Mouse (Mus musculus): ENCODE measurements around the gene Clpb. TPM values are rescaled to one million over a fixed set of nuclear protein-coding genes. Genes with fewer than 3 reads are reported as not detected.

Gene Clpb
- polyA plus RNA-seq, 2 experiments from 2014 or later = 8.8 to 13.3 TPM

DNA sequence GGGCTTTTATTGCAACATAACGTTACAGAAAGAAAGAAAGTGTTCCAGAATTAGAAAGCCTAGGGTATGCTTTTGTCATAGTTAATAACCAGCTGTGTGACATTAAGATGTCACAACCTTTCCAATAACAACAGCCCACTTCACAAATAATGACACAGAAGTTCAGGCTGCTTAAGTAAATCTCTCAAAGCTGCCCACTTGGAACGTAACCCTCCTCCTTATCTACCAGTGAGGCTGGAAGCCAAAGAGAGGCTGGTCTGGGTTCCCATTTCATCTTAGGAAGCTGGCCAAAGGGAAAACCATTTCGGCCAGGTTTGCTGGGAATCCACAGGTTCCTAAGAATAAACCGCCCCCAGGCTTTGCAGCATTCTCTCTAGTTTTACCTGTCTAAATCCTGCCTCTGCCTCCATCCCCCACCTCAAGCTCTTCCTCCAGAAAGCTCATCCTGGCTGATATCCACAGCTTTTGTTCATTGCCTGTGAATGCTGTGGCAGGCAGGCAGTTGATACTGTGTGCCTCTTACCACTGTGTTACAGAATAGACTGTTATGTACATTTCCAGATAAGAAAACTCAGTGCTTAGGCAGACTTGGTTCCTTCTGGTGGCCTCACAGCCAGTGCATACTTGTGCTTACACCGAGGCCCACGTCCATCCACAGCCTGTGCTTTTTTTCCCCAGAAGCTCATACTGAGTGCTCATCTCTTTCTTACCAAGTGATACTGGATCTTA lies 12.8 kb downstream of the Clpb start:
- ATAC-seq = no peak

DNA sequence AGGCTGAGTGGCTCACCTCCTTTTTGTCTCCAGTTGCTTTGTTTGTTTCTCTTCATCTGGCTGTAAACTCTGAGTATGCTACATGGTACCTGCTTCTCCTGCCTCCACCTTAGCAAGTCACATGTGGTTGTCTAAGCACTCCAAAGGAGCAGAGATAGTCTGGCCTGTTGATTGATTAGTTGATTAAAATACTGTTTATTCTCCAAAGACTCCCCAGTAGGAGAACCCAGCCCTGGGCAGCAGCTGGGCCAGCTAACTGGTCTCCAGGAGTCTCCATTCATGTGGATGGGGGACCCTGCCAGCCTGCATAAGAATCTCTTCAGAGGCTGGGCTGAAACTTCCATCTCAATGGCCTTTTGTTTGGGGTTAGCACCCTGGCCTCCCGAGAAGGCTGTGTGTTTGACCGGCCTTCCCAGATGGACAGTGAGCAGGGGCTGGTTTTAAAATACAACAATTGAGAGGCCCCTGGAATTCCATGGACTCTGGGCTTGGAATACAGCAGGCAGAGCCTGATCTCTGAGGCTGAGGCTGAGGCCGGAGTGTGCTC lies 13.4 kb downstream of the Clpb start:
- no peak for ATAC-seq

DNA sequence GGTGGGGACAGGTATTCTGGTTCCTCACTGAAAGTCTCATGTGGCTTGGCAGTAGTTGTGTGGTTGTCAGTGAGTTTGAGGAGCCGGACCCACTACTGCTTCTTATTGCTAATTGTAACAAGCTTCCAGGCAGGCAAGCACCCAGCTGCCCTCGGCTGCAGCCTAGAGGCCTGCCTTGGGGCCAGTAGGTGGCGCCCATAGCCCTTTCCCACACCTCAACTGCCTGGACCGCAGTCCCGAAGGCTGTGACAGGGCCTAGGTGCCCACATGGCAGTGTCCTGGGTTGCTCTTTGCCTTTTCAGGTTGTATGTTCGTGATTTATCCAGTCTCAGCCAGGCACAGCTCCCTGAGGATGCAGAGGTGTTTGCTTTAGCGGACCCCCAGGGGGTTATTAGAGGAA lies 16.2 kb downstream of the Clpb start:
- no peak for ATAC-seq

DNA sequence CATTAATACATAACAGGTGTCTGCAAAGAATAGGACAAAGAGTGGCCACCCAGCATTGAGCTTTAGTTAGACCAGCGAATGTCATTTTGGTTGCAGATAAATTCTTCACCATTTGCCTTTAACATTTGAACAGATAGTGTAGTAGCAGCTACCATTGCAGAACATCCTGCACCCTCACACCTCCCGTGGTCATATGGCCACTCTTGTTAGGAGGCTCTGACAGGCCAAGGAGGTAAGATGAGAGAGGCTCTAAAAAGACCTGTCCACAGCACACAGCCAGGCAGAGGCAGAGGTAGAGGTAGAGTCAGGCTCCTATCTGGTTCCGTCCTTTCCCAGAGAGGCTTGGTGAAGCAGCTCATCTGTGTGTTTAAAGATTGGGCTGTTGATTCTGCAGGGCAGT lies 17.5 kb downstream of the Clpb start:
- no peak for ATAC-seq

DNA sequence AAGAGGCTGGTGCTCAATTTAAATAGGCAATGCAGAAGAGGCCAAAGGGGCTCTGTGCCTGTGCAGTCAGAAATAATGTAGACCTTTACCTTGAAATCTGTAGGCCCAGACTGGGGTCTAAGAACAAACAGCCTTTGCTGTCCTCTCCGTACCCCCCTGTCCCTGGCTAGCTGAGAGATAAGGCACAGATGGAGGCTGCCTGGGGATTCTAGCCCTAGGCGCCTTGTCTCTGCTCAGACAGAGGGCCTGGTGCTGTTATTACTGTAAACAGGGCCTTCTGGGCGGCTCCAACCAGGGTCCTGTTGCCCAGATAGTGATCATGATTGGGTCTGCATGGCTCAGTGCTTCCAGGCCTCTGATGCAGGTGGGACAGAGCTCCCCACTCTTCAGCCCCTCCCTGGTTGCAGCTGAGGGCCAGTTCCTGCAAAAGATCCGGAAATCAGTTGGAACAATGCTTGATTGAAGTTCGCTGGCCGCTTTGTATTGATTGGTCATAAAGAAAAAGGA lies 18.2 kb downstream of the Clpb start:
- no peak for ATAC-seq

DNA sequence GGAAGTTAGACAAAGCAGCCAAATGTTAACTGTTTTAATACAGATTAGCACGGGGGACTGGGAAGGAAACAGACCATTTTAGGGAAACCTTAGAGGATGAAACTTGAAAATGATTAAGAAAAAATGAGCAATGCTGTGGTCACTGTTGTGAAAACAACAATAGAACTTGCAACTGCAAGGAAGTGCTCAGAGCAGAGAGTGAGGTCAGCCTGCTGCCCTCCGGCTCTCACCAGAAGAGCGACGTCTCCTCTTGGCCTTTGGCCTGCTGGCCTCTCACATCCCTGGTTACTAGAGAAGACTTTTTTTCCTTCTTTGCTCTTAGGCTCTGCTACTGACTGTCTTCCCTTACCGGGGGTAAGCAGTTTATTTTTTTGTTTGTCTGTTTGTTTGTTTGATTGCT lies 19.5 kb downstream of the Clpb start:
- no peak for ATAC-seq

DNA sequence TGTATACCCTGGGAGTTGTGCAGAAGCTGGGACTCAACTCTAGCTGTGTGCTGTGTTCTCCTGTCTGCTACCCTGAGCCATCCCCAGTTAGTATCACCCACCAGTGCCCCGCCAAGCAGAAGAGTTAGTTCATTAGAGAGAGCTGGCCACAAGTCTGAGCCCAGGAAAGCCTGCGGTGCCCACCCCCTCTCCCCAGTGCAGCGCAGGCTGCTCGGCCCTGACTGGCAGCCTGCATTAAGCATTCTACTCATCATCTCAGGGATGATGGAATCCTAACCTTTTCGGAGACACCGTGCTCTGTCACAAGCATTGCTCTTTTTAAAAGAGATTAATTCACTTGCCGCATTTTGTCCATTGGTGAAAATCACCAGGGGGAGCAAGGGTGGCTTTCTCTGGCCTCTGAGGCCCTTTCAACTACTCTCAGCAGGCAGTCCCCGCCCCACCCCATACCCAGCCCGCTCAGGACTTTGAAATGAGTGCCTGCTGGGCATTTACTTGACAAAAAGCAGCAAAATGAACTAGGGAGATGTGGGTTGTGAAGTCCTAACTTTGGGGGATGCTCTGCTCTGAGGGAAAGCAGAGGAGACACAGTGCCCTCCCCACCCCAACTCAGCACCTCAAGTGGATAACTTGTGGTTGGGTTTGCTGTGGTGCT lies 20.7 kb downstream of the Clpb start:
- no peak for ATAC-seq

DNA sequence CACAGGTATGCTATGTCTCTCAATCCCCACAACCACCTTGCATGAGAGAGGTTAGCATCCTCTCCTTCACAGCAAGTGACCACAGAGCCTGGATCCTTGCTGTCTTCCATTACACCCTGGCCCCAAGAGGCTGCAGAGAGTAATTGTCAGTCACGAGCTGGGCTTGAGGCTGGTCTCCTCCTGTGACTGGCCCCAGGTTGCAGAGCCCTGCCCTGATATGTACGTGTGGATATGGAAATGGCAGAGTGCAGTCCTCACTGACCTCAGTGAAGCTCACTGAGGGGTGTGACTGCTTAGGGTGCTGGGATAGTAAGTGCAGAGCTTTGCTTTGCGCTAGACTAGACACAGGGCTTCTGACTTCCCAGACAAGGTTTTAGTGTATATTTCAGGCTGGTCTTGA lies 21.2 kb downstream of the Clpb start:
- no peak for ATAC-seq

DNA sequence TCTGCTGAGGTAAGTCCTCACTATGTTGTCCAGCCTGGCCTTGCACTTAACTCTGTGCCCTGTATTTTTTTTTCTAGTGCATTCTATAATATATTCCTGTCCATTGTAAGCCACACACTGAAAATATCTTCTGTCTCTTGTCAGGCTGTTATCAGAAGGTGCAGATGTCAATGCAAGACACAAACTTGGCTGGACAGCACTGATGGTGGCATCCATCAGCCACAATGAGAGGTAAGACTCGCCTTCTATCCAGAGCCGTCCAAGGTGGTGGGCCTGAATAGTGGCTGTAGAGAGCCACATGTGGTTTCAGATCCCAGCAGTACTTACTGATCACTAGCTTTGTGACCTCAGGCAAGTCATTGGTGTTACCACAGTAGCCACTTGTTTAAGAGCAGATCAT lies 23.7 kb downstream of the Clpb start:
- ATAC-seq = no peak

DNA sequence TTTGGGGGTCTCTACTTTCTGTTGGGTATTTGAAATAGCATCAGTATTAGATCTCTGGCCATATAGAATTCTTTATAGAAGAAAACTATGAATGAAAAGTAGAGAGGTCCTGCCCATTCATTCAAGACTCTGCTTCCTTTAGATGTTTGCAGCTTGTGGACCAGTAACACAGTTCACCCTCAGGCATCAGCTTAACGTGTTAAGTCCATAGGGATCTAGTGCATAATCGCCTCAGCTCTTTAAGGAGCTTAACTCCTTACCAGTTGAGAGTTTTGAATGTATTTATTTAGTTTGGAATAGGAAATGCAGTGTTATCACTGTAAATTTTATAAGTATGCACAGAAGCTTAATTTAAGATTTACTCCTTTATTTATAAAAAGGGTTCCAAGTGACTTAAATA lies 27.0 kb downstream of the Clpb start:
- ATAC-seq = no peak

DNA sequence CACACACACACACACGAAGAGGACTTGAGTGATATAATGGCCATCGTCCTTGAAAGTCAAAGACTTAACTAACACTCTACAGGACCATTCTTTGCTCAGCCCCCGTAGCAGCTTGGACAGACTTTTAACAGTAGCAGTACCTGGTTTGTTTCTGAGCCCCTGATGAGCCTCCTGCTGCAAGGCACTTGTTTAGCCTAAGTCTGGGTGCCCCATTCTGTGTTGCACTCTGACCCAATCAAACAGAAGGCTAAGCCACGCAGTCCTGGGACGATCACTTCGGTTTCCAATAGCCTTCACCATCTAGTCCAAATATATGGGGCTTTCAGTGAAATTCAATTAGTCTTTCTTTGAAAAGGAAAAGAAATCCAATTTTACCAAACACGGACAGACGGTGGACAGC lies 28.4 kb downstream of the Clpb start:
- ATAC-seq = no peak

DNA sequence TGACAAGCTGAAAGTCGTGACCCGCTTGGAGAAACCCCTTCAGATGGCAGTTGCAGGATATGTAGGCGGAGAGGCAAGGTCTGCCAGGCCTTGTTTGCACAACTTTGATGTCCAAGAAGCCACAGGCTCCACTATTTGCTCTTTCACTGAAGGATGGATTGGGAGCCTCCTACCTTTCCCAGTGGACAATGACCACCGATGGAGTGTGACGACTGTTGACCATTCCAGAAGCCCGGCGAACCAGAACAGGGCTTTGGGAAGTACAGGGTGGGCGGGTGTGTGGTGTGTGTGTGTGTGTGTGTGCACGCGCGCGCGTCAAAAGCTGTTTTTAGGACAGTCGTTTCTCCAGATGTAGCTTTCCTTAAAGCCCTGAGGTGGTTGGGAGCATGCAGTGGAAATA lies 29.0 kb downstream of the Clpb start:
- no peak for ATAC-seq

DNA sequence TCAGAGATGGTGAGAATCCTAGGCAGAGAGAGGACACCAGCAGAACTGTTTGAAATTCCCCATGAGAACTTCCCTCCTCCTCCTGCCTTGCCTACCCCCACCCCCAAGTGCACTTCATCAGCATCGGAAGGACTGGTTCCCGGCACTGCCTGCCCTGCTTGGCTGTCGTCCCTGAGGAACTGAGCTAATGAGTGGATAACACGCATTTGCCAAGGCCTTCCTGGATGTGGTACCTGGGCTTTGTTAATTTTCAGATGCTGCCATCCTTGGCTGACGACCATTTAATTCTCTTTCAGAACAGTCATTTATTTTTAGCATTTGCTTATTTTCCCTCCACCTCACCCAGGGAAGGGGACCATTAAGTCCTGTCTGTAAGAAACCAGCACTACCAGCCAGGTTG lies 32.0 kb downstream of the Clpb start:
- ATAC-seq = no peak

DNA sequence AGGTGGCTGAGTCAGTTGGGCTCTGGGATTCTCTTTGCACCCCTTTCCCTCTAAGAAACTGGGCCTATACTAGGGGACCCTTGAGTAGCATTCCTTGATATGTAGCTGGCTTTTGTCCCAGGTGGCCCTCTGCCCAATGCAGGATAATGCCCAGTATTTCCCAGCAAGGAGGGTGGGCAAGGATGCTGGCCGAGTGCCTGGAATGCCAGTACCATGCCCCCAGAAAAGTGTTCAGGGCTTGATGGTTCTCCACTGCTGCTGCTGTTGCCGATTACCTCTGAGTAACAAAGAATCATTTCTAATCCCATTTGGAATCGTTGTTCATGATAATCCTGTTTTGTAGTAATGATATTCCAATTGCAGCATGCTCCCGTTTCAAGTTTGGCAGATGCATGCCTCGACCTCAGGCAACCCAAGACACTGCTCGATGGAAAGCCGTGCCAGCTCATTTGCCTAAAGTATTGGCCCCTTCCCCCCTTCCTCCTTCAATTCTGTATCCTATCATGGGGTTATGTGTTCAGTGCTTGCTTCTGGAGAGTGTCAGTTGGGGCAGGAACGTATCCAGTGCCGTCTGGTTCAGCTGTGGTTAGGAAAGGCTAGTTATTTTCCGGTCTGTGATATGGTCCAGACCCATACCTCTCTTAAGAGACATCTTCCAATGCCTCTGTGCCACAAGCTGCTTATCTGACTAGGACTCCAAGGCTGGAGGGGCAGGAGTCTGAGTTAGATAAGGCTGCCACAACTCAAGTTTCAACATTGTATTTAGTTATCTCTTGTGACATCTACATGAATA lies 33.7 kb downstream of the Clpb start:
- no peak for ATAC-seq

DNA sequence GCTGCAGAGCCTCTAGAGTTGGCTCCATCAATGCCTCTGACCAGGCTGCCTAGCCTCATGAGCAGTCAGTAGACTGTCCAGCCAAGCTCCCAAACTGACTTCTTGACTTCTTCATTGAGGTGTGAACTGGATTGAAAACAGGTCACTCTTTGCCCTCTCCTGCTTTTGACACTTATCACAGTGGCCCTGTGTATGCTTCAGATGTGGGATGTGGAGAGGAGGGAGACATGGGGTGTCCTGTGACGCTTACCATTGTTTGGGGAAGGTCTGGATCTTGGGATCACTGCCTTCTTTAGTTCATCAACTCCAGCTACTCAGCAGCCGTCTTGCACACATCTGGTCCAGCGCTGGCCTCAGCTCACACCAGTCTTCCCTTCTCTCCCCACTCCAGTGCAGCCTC lies 36.9 kb downstream of the Clpb start:
- ATAC-seq = no peak

DNA sequence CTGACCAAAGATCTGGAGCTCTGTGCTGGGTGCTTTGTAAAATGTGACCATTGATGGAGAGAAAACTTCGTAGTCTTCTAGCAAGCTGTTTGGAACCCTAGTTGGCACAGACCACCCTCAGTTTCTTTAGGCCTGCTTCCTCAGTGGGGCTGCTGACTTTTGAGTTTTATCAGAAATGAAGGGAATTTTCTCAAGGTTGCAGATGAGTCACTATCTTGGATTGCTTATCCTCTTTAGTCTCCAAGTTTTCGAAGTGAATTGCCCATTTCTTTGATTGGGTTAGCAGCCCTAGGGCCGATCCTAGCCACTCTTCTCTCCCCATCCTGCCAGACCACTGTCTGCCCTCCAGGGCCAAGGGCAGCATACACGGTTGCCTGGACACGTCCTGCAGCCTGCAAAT lies 39.3 kb downstream of the Clpb start:
- ATAC-seq = no peak

DNA sequence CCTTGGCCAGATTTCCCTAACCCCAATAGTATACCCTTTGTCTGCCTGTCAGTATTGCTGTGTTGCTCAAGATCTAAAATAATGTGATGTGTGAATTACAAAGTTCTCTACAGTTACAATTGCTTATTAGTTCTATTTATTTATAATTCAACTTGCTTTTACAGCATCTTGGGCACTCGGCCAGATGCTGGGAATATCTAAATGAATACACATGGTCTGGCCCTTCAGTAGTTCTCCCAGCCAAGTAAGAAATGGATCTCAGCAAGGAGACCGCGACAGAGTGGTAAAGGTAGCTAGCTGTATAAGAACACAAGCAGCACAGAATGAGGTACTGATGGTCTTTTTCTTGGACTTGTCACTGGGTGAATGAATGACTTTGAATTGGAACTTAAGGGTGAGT lies 46.2 kb downstream of the Clpb start:
- no peak for ATAC-seq

DNA sequence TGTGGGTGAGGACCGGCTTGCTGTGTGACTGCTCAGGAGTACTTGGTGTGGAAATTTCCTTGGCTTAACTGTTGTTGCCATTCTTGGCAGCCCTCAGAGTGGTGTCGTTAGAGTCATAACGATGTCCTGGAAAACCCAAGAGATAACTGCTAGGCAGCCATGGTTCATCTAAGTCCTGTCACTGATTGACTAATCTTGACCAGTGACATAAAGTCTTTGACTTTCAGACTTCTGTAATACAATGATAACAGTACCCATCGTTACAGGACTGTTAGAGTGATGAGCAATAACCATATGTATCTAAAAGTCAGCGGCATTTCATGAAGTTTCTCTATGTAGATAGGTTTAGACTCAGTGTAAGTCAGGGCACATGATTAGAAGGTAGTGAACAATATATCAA lies 46.8 kb downstream of the Clpb start:
- ATAC-seq = no peak

DNA sequence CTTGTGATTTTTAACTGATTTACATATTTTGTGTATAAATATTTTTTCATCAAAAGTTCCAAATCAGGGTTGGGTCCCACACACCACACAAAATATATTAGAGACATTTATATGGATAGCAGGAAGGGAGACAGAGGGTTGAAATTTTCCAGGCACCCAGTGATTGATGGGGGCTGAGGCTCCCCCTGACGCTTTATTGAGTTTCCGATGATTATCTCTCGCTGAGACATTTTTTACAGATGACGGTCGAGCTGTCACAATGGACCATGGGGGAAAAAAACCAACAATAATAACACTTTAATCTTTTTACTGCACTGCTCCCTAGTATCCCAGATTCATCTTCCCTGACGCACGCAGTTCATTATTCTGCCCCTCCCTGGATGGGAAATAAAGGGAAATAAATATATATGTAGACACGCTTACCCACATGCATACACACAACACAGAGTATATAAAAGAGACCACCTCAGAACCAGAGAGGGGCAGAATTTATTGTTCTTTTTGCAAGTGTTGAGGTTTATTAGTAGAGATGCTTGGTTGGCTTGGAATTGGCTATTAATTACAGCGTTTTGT lies 50.5 kb downstream of the Clpb start:
- no peak for ATAC-seq

DNA sequence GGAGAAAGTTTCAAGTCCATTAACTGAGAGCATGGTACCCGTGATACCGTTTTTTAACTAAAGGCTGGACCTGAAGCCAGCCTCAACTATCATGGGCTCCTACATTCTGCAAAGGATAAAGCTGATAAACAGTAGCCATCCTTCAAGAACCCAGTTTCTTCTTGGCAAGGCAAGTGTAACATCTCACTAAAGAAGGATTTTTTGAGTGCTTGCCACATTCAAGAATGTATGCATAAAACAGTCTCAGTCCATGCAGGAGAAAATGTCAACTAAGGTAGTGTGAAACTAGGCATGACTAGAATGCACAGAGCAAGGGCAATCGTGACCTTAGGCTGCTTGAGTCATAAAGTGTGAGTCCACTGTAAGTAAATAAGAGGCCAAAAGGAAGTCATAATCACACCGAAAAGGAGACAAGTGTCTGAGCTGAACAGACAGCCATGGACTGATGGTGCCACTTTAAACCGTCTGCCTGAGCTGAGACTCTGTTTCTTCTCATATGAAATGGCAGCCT lies 51.7 kb downstream of the Clpb start:
- ATAC-seq = no peak

DNA sequence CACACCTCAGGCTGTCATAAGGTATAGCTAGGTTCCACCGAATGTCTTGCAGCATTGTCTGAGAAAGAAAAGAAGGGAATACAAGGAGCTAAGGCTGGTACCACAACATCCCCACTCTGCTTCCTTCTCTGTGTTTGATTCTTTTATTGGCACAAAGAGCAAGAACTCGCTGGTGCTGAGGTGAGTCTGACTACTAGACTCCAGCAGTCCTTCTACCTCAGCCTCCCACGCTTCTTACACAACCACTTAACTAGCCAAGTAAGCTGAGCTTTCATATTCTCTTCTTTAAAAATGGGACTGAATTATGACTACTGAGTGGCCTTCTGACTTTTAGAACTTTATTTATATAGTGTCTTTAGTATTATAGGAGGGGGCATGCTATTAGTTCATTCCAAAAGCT lies 56.9 kb downstream of the Clpb start:
- ATAC-seq = no peak

DNA sequence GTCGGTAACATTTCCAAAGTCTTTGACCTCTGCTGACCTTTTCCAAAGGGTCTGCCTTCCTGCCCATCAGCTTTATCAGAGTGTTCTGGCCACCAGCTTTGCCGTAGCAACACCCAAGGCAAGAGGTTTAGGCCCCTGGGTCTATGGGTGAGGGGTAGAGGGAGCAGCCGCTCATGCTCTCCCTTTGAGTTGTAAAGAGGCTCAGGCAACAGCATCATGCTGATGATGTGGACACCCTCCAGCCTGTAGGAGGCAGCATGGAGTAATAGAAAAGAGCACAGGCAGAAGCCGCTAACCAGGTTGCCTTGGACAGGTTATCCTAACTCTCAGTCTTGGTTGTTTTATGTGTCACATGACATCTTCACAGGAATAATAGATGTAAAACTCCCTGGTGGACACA lies 61.6 kb downstream of the Clpb start:
- no peak for ATAC-seq

DNA sequence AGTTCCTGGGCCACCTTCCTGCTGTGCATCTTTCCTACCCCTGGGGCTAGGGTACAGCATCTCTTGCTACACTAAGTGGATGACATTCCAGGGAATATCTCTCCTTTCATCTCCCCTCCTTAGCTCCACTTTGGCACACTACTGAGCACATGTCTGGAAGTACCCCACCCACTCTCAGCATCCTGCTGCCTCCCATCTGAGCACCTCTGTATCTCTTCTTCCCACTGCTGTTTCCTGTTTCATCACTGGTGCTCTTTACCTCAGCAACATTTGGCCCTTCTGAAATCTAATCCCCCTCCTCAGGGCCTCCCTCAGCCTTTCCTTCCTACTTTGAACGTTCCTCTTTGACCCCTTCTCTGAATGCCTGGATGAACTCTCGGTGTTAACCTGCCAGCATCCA lies 63.5 kb downstream of the Clpb start:
- peak; percentile 85 for ATAC-seq
